Mouse (Mus musculus) cerebellum, adult 11-12 months (tissue): Measurements from ENCODE around the gene Mylk3.
A peak's percentile ranks its signal among the peaks of the same experiment; 100 is the strongest.

Experiments used
- DNase-seq: peaks from one replicate; pipeline ENCODE4 v3.0.0; 2022

Mylk3 gene

DNA sequence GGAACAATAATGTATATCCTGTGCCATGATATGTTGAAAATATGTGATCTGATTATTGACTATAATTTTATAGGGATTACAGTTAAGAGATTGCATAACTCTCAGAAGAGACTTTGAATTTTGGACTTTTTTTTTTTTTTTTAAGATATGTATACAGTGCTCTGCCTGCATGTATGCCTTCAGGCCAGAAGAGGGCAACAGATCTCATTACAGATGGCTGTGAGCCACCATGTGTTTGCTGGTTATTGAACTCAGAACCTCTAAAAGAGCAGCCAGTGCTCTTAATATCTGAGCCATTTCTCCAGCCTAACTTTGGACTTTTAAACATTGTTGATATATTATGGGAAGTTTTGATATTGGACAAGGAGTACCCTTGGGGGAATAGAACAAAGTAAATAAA is 74.4 kb downstream of the Mylk3 start:
- DNase-seq, result no peak

DNA sequence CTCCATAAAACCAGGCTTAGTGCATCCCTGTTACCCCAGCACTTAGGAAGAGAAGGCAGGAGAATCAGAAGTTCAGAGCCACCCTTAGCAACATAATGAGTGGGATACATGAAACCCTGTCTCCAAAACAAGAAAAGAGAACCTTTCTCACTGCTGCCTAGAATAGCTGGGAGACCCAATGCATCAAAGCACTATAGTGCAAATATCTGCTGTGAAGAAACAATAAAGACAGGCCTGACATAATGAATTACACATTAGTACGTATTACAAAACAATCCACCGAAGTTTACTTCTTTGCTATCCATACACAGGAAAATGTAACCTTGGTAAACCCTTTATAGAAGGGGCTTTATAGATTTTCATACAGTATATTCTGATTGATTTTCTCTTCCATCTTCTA is 77.6 kb downstream of the Mylk3 start:
- no peak for DNase-seq

DNA sequence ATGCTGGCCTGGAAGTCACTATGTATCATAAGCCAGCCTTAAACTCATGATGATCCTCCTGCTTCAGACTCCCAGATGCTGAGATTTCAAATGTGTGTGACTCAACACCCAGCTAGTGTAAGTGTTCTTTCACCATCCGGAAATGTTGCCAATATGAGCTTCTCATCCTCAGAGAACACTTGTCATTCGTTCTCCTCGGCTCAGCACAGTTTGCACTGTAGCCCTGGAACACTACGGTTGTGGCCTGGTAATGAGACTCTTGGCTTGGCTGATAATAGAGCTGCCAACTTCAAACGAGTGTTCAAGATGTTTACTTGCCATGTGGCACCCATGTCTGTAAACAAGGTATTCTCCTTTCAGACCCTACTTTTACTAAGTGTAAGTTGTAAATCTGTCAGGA is 82.6 kb downstream of the Mylk3 start:
- DNase-seq, result no peak

DNA sequence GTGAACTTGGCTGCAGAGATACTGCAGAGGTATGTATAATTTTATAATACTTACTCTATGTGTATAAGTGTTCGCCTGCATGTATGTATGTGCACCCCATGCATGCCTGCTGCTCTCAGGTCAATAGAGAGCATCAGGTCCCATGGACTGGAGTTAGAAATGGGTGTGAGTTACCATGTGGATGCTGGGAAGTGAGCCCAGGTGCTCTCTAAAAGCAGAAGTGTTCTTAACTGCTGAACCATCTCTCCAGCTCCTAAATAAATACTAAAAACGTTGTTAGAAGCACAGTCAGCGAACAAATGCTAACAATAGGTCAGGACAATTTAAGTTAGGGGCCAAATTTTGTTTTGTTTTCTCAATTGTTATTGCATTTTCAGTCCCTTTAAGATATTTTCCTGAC is 83.2 kb downstream of the Mylk3 start:
- no peak for DNase-seq

DNA sequence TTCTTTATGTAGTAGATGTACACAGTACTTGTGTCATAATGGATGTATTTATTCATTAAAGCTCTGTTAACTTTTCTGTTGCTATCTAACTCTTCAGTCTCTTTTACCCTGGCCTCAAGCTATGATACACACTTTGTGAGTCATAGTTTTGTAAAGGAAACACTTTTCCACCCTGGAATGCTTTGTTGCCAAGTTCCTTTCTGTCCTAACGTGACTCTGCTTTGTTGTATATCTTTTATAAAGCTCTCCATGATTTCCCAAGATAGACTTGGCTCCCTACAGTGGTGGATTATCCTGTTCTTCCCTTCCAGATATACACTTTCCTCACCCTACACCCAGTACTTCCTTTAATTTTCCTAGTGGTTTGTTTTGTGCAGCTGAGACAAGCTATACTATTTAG is 84.2 kb downstream of the Mylk3 start:
- no peak for DNase-seq

DNA sequence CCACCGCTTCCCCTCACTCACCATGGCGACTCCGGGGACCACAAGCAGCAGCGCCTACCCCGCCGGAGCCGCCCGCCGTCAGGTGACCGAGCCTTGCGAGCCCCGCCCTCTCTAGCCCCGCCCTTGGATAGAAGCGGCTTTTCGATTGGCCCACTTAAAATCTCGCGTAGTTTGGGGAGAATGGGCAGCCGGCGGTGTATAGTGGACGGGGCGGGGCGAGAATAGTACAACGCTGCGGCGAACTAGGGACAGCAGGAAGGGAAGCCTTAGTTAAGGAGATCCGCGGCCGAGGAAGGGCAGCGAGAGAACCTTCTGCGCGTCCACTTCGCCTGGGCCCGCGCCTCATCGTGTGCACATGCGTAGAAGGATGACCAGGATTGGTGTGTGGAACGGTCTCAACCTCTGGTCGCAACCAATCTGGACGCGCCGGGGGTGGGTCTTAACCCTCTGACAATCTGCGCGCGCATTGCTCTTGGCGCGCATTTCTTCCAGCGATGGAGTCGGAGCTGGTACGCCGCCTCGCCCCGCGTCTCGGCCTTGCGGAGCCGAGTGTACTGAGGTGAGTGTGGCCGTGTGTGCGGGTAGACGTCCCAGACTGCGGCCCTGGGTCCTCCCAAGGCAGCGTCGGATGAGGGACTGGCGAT is 86.6 kb downstream of the Mylk3 start, which contains the start of the genes Orc6 and Vps35:
Orc6 (plus strand) TSS at position 199 of the 644 bp plus-strand sequence.
Vps35 (minus strand) TSS at position 369 of the 644 bp plus-strand sequence.
- DNase-seq, result peak; percentile 94

DNA sequence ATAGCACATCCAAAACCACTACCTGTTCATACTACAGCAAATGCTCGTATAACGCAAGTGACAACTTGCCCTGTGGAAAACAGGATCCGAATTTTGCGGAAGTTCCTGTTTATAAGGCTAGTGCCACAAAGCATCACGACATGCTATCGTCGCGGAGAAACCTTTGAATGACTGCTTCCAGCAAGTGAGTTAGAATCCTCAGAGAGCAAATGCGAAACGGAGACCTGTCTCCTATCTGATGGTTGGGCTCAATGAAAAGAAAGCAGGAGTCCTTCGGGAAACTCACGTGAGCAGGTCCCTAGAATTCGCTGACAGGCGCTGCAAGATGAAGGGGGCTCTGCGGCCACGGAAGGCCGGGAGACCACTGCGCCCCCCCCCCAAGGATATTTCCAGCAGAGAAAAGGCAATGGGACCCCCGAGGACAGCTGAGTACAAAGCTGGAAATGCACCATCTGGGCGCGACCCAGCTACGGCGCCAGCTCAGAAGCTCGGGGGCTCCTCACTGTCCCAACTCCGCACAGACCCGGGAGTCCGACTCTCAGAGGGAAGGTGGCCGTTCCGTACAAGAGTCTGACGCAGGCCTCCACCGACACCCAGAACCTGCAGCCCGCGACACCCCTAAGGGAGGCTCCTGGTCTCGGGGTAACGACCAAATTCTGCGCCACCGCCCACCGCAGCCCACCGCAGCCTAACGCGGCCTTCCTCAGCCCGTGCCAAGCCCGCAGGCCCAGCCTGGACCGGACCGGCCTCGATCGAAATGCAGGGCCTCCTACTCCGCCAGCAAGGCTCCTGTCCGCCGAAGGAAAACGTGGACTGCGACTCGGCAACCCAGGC is 87.3 kb downstream of the Mylk3 start:
- no peak for DNase-seq

DNA sequence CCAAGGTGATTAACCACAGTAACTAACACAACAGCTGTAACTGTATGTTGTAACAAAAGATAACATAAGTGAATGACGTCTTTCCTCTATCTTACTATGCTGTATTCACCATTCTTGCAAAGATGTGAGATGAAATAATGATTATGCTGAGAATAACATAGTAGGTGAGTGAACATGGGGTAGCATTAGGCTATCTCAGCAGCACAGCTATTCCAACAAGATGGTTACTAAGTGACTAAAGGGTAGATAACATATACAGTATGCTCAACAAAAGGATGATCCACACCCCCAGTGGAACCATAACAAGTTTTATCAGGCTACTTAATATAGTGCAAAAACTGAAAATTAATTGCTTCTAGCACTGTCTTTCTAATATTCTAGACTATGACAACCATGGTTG is 99.3 kb downstream of the Mylk3 start:
- DNase-seq, result no peak
